Mouse (Mus musculus) erythroblast, embryonic 14.5 days (primary cell): ENCODE measurements around the gene Tut7.

Experiments used
- GATA1 ChIP-seq: IDR thresholded peaks from 2 replicates; pipeline ENCODE4 v1.6.1; 2012; ENCODE audit warnings: low read length, inconsistent platforms, mixed read lengths
- TAL1 ChIP-seq: IDR thresholded peaks from 3 replicates; pipeline ENCODE4 v1.6.1; 2012; ENCODE audit warnings: low read length, inconsistent platforms, mixed read lengths

- TF ChIP-seq GATA1 (no peak), TAL1 (no peak)
Measured at GRCm38 (mm10) chr13:59867103-59867502, 44.2 kb upstream of the Tut7 start.
